Mouse (Mus musculus) liver, embryonic 13.5 days (tissue): ENCODE data around the gene Ssbp1. TPM values are rescaled to one million over a fixed set of nuclear protein-coding genes. Genes with fewer than 3 reads are reported as not detected.

Experiments used
- ATAC-seq: fragments of 200-750 bp; cut with Nextera tagmentation; 2 replicates; pipeline ENCODE4 v1.8.0; 2017; ENCODE audit warnings: low read depth, mild to moderate bottlenecking, moderate number of reproducible peaks, moderate library complexity
- DNase-seq: peaks from one replicate; pipeline ENCODE4 v3.0.0; 2022
- H3K27ac ChIP-seq: fragments of 300-500 bp; sonication (generic); 2 replicates; pipeline ENCODE4 v1.5.1; 2015; ENCODE audit warnings: moderate library complexity, mild to moderate bottlenecking, inconsistent platforms
- H3K27me3 ChIP-seq: fragments of 300-500 bp; sonication (generic); 2 replicates; pipeline ENCODE4 v1.6.1; 2015; ENCODE audit warnings: mild to moderate bottlenecking, inconsistent platforms
- H3K36me3 ChIP-seq: fragments of 300-500 bp; sonication (generic); 2 replicates; pipeline ENCODE4 v1.6.1; 2015; ENCODE audit warnings: mild to moderate bottlenecking, inconsistent platforms
- H3K4me1 ChIP-seq: fragments of 300-500 bp; sonication (generic); replicated peaks from 2 replicates; pipeline ENCODE4 v1.6.1; 2015; ENCODE audit warnings: inconsistent platforms
- H3K4me2 ChIP-seq: fragments of 300-500 bp; sonication (generic); 2 replicates; pipeline ENCODE4 v1.6.1; 2015; ENCODE audit warnings: inconsistent platforms, mild to moderate bottlenecking, moderate library complexity
- H3K4me3 ChIP-seq: fragments of 300-500 bp; sonication (generic); replicated peaks from 2 replicates; pipeline ENCODE4 v1.5.1; 2015; ENCODE audit warnings: mild to moderate bottlenecking, inconsistent platforms
- H3K9ac ChIP-seq: fragments of 300-500 bp; sonication (generic); 2 replicates; pipeline ENCODE4 v1.6.1; 2015; ENCODE audit warnings: mild to moderate bottlenecking, inconsistent platforms
- H3K9me3 ChIP-seq: fragments of 300-500 bp; sonication (generic); replicated peaks from 2 replicates; pipeline ENCODE4 v1.6.1; 2016; ENCODE audit warnings: inconsistent platforms
- WGBS: fragments of 180-500 bp; shearing (Covaris S2); methylation state at CpG from one replicate; pipeline ENCODE4 v1.1.7; 2015; ENCODE audit not compliant: insufficient replicate concordance; 5-methylcytosine and 5-hydroxymethylcytosine counted together
- polyA plus RNA-seq: library from polyadenylated mRNA; unstranded; fragments of >200 nt; fragmentation: Nextera tagmentation; extraction: Ambion mirVana; gene quantifications from 2 replicates; pipeline ENCODE4 v1.2.1, GENCODE M21; 2015

Ssbp1 gene
- polyA plus RNA-seq, 1 experiment from 2014 or later: 94.1 TPM

DNA sequence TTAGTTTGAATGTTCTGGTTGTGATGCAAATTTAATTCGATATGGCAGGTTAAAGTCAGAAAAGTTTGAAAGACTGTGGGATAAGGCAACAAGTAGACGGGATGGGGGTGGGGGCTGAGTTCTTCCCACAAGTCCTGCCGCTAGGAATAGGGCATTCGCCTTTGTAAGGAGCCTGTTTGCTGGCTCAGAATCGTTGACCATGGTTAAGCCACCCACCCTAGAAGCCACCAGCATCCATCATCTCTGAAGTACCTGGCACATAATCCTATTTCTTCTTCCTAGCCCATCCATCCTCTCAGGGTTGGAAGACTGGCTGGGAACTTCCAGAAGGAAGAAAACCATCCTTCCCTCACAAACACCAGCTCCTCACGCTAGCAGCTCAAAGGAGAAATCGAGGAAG, 36.5 kb upstream of the Ssbp1 start:
- peaks cover 51% of the 10 kb centered on the region for H3K27me3 ChIP-seq
- WGBS: 21% methylated on average over 7 of the region's 7 CpGs

GRCm38 (mm10) chr6:40435151-40436046, 35.8 kb upstream of the Ssbp1 start:
- H3K4me3 ChIP-seq: peak overlapping the region; percentile 67
- peaks cover 17% of the 10 kb centered on the region for H3K4me1 ChIP-seq
- no peak overlapping the region for H3K27ac ChIP-seq
- ATAC-seq: peak; percentile 55
- DNase-seq: no peak
- WGBS: under 1% methylated on average over 67 of the region's 72 CpGs
- peak overlapping the region; percentile 74 for H3K9ac ChIP-seq
- peaks cover 56% of the 10 kb centered on the region for H3K27me3 ChIP-seq
- no peaks in the 10 kb centered on the region for H3K36me3 ChIP-seq
- peak overlapping the region; percentile 92 for H3K4me2 ChIP-seq
- H3K9me3 ChIP-seq: no peaks in the 10 kb centered on the region

More for the DNA sequence above, 36.5 kb upstream of the Ssbp1 start:
- Histone ChIP-seq H3K4me2 (peak overlapping the region; percentile 92), H3K9me3 (no peaks in the 10 kb centered on the region), H3K4me1 (peaks cover 21% of the 10 kb centered on the region), H3K4me3 (peak overlapping the region; percentile 67), H3K36me3 (no peaks in the 10 kb centered on the region), H3K9ac (0 out of 2 replicates have a peak overlapping the region, but pooled peaks have one; percentile 74), H3K27ac (no peak overlapping the region)
- ATAC-seq (no peak), DNase-seq (no peak)

DNA sequence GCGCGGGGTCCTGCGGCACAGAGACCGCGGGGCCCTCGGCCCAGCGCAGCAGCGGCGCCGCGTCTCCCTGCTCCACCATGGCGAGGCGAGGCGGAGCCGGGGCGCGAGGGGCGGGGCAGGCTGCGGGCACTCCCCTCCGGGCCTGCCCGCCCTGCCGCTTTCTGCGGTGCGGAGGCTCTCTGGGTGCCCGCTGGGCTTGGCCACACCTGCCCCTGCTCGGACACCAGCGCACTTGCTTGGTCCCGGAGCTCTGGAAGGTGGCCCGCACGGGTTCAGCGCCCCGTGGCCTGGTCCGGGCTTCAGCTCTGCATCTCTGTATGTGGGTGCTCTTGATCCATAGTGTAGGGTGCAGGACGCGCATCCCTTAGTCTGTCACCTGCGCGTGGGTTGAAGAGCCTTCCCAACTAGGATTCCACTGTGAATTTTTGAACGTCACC, 35.1 kb upstream of the Ssbp1 start, which contains the start of gene E330009J07Rik:
TSS of gene E330009J07Rik (minus strand) at position 89 of the 437 bp plus-strand sequence.
- Histone ChIP-seq H3K36me3 (no peaks in the 10 kb centered on the region), H3K4me2 (peak within 1 kb of the TSS; percentile 92), H3K27me3 (peaks cover 61% of the 10 kb centered on the region), H3K4me3 (peak within 1 kb of the TSS; percentile 67), H3K9me3 (no peaks in the 10 kb centered on the region), H3K9ac (peak within 1 kb of the TSS; percentile 74), H3K4me1 (peaks cover 17% of the 10 kb centered on the region), H3K27ac (no peak within 1 kb of the TSS)
- peak; percentile 66 for DNase-seq
- WGBS: 1% methylated on average over 38 of the region's 38 CpGs
- peak; percentile 87 for ATAC-seq

- no peak within 1 kb of the TSS for H3K9ac ChIP-seq
- no peak within 1 kb of the TSS for H3K4me3 ChIP-seq
- H3K4me1 ChIP-seq: peaks cover 17% of the 10 kb centered on the region
- no peaks in the 10 kb centered on the region for H3K36me3 ChIP-seq
- no peak for ATAC-seq
- H3K27ac ChIP-seq: no peak within 1 kb of the TSS
- peaks cover 61% of the 10 kb centered on the region for H3K27me3 ChIP-seq
- DNase-seq: no peak
- WGBS: 65% methylated on average over 5 of the region's 5 CpGs
- H3K9me3 ChIP-seq: no peaks in the 10 kb centered on the region
- H3K4me2 ChIP-seq: no peak within 1 kb of the TSS
These were observed 32.2 kb upstream of the Ssbp1 start, which contains the start of gene Wee2 for GRCm38 (mm10) chr6:40438936-40439335. Gene Wee2 (plus strand): TSS chr6:40439088.

- H3K4me3 ChIP-seq: no peak overlapping the region
- no peak overlapping the region for H3K9ac ChIP-seq
- ATAC-seq (no peak), DNase-seq (no peak)
- peaks cover 53% of the 10 kb centered on the region for H3K27me3 ChIP-seq
- H3K9me3 ChIP-seq: no peaks in the 10 kb centered on the region
- H3K4me1 ChIP-seq: peaks cover 17% of the 10 kb centered on the region
- WGBS: 14% methylated on average over 12 of the region's 12 CpGs
- no peak overlapping the region for H3K27ac ChIP-seq
- no peak overlapping the region for H3K4me2 ChIP-seq
- no peaks in the 10 kb centered on the region for H3K36me3 ChIP-seq
These were observed 31.4 kb upstream of the Ssbp1 start for GRCm38 (mm10) chr6:40439731-40440130.

DNA sequence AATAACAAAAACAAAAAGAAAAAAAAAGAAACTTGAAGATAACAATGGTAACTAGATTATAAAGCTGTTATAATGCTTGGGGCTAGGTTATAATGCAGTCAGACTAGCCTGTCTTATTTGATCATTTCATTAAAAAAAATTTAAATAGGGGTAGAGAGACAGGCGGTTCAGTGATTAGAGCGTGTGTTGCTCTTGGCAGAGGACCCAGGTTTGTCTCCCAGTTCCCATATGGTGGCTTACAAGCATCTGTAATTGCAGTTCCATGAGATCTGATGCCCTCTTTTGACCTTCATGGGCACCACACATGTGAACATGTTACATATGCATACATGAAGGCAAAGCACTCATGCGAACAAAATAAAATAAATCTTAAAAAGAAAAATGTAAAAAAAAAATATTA, 29.9 kb upstream of the Ssbp1 start:
- ATAC-seq: no peak
- Histone ChIP-seq H3K4me2 (no peak overlapping the region), H3K36me3 (no peaks in the 10 kb centered on the region), H3K9ac (no peak overlapping the region), H3K4me3 (no peak overlapping the region), H3K9me3 (no peaks in the 10 kb centered on the region), H3K27me3 (peaks cover 37% of the 10 kb centered on the region), H3K4me1 (peaks cover 2% of the 10 kb centered on the region), H3K27ac (no peak overlapping the region)
- no peak for DNase-seq
- 58% methylated on average over 3 of the region's 3 CpGs for WGBS

- Histone ChIP-seq H3K4me2 (no peak overlapping the region), H3K27me3 (peaks cover 33% of the 10 kb centered on the region)
- 36% methylated on average over 3 of the region's 3 CpGs for WGBS
These were observed 29.4 kb upstream of the Ssbp1 start for GRCm38 (mm10) chr6:40441755-40442154.

DNA sequence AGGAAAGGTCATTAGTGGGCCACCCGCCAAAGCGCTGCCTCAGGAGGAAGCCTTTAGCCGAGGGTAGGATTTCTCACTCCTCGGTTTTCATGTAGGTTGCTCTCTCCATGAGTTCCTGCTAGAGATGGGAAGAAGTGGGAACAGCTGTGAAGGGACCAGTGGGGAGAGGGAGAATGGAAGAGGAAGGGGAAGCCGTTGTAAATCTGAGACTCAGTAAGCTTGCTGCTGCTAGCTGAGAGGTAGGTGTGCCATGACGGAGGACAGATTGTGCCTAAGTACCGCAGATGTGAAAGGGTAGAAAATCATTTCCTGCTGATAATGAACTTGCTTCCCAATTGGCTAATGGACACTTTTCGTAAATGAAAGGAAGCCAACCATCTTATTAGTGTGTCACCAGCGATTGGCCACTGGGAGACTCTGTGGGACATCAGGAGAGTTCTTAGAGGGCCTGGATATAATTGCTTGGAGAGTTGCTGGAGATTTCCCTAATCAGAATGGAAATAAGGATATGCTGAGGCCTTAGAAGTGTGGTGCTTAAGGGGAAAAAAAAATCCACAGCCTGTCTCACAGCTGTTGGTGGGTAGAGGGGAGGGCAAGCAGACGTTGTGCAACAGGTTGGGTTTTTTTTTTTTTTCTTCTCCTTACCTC, 27.7 kb upstream of the Ssbp1 start:
- Histone ChIP-seq H3K9me3 (no peaks in the 10 kb centered on the region), H3K4me1 (no peaks in the 10 kb centered on the region), H3K27ac (no peak overlapping the region), H3K9ac (no peak overlapping the region), H3K4me3 (no peak overlapping the region), H3K36me3 (no peaks in the 10 kb centered on the region), H3K4me2 (no peak overlapping the region), H3K27me3 (peaks cover 20% of the 10 kb centered on the region)
- DNase-seq (no peak), ATAC-seq (no peak)
- 28% methylated on average over 10 of the region's 10 CpGs for WGBS

More at GRCm38 (mm10) chr6:40441755-40442154, 29.4 kb upstream of the Ssbp1 start:
- Histone ChIP-seq H3K27ac (no peak overlapping the region), H3K4me3 (no peak overlapping the region), H3K9ac (no peak overlapping the region), H3K4me1 (no peaks in the 10 kb centered on the region), H3K9me3 (no peaks in the 10 kb centered on the region), H3K36me3 (no peaks in the 10 kb centered on the region)
- no peak for ATAC-seq
- no peak for DNase-seq

DNA sequence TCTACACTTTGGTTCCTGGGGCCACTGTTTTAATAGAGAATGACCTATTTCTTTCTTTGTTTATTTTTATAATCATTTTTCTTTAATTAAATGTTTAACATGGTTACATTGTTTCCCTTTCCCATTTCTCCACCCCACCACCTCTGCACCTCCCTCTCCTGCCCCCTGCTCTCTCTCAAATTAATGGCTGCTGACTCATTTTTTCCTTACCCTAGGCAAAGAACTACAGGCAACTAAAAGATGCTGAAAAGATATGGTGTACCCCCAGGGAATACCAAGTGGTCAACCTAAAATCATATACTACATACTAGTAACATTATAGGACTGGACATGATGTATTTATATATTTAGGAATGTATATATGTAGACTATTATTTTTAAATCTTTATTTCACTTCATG, 22.5 kb upstream of the Ssbp1 start:
- no peak overlapping the region for H3K4me2 ChIP-seq
- no peak overlapping the region for H3K27ac ChIP-seq
- H3K9me3 ChIP-seq: no peaks in the 10 kb centered on the region
- ATAC-seq (no peak), DNase-seq (no peak)
- no peak overlapping the region for H3K9ac ChIP-seq
- H3K27me3 ChIP-seq: peaks cover under 1% of the 10 kb centered on the region; the same call in 1 of the 2 replicates
- no peaks in the 10 kb centered on the region for H3K36me3 ChIP-seq
- H3K4me1 ChIP-seq: no peaks in the 10 kb centered on the region
- H3K4me3 ChIP-seq: no peak overlapping the region

- no peak for ATAC-seq
- no peak for DNase-seq
These were observed 16.6 kb upstream of the Ssbp1 start for GRCm38 (mm10) chr6:40454436-40455041.

DNA sequence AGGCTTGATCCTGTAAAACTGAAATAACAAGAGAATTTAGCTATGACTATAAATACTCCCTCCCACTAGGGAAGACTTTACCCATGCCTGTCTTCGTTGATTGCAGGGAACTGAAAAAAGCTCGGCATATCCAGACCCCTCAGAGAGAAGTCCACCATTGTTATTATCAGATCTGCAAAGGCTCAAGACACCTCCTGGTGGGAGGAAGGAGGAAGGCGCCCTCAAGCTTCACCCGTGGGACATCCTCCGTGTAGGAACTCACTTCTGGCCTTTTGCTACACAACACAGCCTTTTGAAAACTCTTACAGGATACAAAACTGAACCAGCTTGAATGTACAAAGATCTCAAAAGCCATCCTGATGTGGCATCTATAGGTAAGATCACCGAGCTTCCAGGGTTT, 5.4 kb upstream of the Ssbp1 start:
- no peaks in the 10 kb centered on the region for H3K36me3 ChIP-seq
- 42% methylated on average over 6 of the region's 6 CpGs for WGBS
- H3K4me3 ChIP-seq: no peak overlapping the region
- no peak overlapping the region for H3K27ac ChIP-seq
- no peak for ATAC-seq
- no peaks in the 10 kb centered on the region for H3K9me3 ChIP-seq
- H3K27me3 ChIP-seq: peaks cover 6% of the 10 kb centered on the region; the same call in 1 of the 2 replicates
- H3K4me2 ChIP-seq: no peak overlapping the region
- H3K9ac ChIP-seq: no peak overlapping the region
- no peak for DNase-seq
- no peaks in the 10 kb centered on the region for H3K4me1 ChIP-seq

More at GRCm38 (mm10) chr6:40454436-40455041, 16.6 kb upstream of the Ssbp1 start:
- H3K4me3 ChIP-seq: no peak overlapping the region
- no peak overlapping the region for H3K4me2 ChIP-seq
- H3K9me3 ChIP-seq: no peaks in the 10 kb centered on the region
- no peak overlapping the region for H3K27ac ChIP-seq
- 21% methylated on average over 7 of the region's 7 CpGs for WGBS
- H3K36me3 ChIP-seq: no peaks in the 10 kb centered on the region
- H3K4me1 ChIP-seq: no peaks in the 10 kb centered on the region
- no peak overlapping the region for H3K9ac ChIP-seq
- no peaks in the 10 kb centered on the region for H3K27me3 ChIP-seq
